Mouse (Mus musculus) MEL (cell line): ENCODE measurements around the gene Spred1.

Source experiments
- BHLHE40 ChIP-seq: IDR thresholded peaks from 2 replicates; pipeline ENCODE4 v1.6.1; 2012; ENCODE audit warnings: low read depth, mild to moderate bottlenecking, inconsistent platforms, low read length, improper control_type of control experiment, borderline replicate concordance
- CTCF ChIP-seq, 3 experiments: IDR thresholded peaks in 2 of 3; conservative IDR thresholded peaks in 1 of 3; 2 replicates each; pipeline ENCODE4 v1.5.1; 2011 to 2012; ENCODE audit warnings: low read length in 3 of 3, low read depth in 2 of 3, mild to moderate bottlenecking in 2 of 3, improper control_type of control experiment in 1 of 3, inconsistent platforms in 1 of 3, mixed read lengths in 1 of 3, moderate library complexity in 1 of 3; ENCODE audit not compliant: control insufficient read depth in 1 of 3, insufficient read depth in 1 of 3, poor library complexity in 1 of 3, severe bottlenecking in 1 of 3
- EP300 ChIP-seq, 2 experiments: IDR thresholded peaks; 2 replicates each; pipeline ENCODE4 v1.6.1; 2011; ENCODE audit warnings: improper control_type of control experiment in 2 of 2, low read length in 2 of 2, low read depth in 1 of 2, mild to moderate bottlenecking in 1 of 2
- MEF2A ChIP-seq: IDR thresholded peaks from 2 replicates; pipeline ENCODE4 v1.6.1; 2014; ENCODE audit warnings: low read depth, mild to moderate bottlenecking, inconsistent platforms, low read length, improper control_type of control experiment; ENCODE audit not compliant: poor library complexity, insufficient replicate concordance, severe bottlenecking; ENCODE audit errors: extremely low read depth
- MYC ChIP-seq: IDR thresholded peaks from 2 replicates; pipeline ENCODE4 v1.6.1; 2011; ENCODE audit warnings: low read depth, mild to moderate bottlenecking, low read length, improper control_type of control experiment, moderate library complexity
- NRF1 ChIP-seq: IDR thresholded peaks from 2 replicates; pipeline ENCODE4 v1.6.1; 2014; ENCODE audit warnings: low read depth, mild to moderate bottlenecking, inconsistent platforms, low read length, improper control_type of control experiment, moderate library complexity; ENCODE audit not compliant: poor library complexity, insufficient read depth, severe bottlenecking
- POLR2A ChIP-seq, 2 experiments: IDR thresholded peaks; 2 replicates each; pipeline ENCODE4 v1.6.1; 2011 to 2012; ENCODE audit warnings: low read length in 2 of 2, mild to moderate bottlenecking in 2 of 2, control low read depth in 1 of 2, improper control_type of control experiment in 1 of 2, low read depth in 1 of 2, moderate library complexity in 1 of 2; ENCODE audit not compliant: control insufficient read depth in 1 of 2, insufficient read depth in 1 of 2, poor library complexity in 1 of 2
- SMC3 ChIP-seq: IDR thresholded peaks from 2 replicates; pipeline ENCODE4 v1.6.1; 2011; ENCODE audit warnings: low read depth, low read length, improper control_type of control experiment
- TAL1 ChIP-seq: IDR thresholded peaks from 2 replicates; pipeline ENCODE4 v1.6.1; 2012; ENCODE audit warnings: mild to moderate bottlenecking, inconsistent platforms, low read length, moderate library complexity, mixed read lengths
- USF1 ChIP-seq: IDR thresholded peaks from 2 replicates; pipeline ENCODE4 v1.6.1; 2014; ENCODE audit warnings: low read depth, mild to moderate bottlenecking, inconsistent platforms, low read length, improper control_type of control experiment, moderate library complexity

DNA sequence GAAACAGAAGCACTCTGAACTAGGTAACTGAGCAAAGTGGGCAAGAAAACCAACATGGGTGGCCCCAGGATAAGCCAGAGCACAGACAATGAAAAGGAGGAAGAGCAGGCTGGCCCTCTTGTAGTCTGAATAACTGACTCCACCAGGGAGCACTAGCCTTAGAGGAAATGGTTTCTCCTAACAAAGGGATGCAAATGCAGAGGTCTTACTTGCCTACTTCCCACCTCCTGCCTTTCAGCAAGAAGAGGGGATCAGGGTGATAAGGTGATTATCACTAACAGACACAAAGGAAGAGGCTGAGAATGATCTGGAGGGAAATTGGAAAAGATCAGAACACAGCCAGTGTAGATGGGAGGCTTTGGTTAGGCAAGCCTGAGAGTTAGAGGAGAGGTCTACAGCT, 73.1 kb downstream of the Spred1 start:
- no peak for TF ChIP-seq BHLHE40
- TF ChIP-seq POLR2A (IDR thresholded peaks at IDR 0.05; ENCODE audit: control insufficient read depth in 1 of 2, insufficient read depth in 1 of 2, low read depth in 1 of 2, low read length in 2 of 2, poor library complexity in 1 of 2) = no peak
- TF ChIP-seq CTCF (IDR thresholded peaks at IDR 0.05 in 2 of 3, conservative IDR thresholded peaks at IDR 0.05 in 1 of 3; ENCODE audit: control insufficient read depth in 1 of 3, insufficient read depth in 1 of 3, low read depth in 2 of 3, low read length in 3 of 3, poor library complexity in 1 of 3, severe bottlenecking in 1 of 3) = no peak
- no peak for TF ChIP-seq USF1
- no peak for TF ChIP-seq NRF1
- no peak for TF ChIP-seq MEF2A
- TF ChIP-seq SMC3 = no peak
- no peak for TF ChIP-seq MYC
- TF ChIP-seq EP300 (IDR thresholded peaks at IDR 0.05; ENCODE audit: low read depth in 1 of 2, low read length in 2 of 2) = no peak
- TF ChIP-seq TAL1 = no peak
